Mouse (Mus musculus) lung, postnatal 14 days (tissue): ENCODE measurements around the gene Scgn.

Source experiments
- DNase-seq: peaks from one replicate; pipeline ENCODE4 v3.0.0; 2021

Gene Scgn

GRCm38 (mm10) chr13:23990928-23991327 lies at the start of gene Scgn:
Gene Scgn (minus strand): TSS chr13:23991214.
- peak; percentile 70 for DNase-seq

DNA sequence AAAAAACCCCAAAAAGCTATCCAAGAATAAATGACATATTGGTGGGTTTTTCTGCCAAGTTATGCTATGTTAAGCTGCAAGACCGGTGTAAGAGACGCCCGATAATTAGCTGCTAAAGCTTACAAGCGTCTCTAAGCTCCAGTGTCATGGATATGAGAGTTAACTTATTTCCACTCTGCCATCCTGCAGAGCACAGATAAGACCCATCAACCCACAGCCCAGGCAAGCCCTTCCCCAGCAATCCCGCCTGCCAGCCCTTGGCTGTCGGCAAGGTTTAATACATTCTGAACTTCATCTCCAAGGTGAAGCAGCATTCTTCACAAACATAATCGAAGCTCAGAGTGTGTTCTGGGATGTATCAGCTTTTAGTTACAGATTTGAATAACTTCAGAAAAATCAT lies 49.2 kb upstream of the Scgn start:
- DNase-seq, result no peak

DNA sequence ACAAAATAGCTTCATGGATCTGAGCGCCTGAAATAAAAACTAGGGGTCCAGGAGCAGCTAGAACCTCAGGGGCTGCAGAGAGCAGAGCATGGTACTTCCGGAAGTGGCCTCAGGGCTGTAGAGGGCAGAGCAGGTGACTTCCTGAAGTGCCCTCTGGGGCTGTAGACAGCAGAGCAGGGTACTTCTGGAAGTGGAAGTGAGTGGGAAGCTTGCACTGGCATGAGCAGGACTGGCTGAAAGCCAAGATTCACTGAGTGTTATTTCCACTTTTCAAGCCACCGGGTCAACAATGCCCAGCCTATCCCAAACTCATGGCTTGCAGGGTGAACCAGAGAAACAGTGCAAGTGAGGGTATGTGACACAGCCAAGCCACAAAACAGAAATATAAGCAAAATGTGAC lies 46.5 kb upstream of the Scgn start:
- peak; percentile 59 for DNase-seq

DNA sequence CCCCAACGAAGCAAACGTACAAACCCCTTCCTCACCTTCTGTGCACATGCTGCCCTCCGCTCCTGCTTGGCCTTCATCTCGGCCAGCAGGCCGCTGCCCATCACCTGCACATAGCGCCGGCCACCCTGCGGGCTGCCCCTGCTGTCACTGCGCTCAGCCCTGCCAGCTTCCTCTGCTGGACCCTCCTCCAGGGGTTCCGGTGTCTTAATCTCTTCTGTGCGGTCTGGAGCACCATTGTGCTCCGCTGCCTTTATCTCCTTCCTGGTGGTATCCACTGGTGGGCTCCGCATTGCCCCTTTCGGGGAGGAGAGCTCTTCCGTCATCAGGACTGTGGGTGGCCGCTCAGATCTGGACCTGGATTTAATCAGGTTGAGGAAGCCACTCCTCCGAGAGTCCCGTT lies 45.1 kb upstream of the Scgn start:
- DNase-seq, result no peak

- no peak for DNase-seq
Measured at GRCm38 (mm10) chr13:24027191-24028170, 36.5 kb upstream of the Scgn start.

DNA sequence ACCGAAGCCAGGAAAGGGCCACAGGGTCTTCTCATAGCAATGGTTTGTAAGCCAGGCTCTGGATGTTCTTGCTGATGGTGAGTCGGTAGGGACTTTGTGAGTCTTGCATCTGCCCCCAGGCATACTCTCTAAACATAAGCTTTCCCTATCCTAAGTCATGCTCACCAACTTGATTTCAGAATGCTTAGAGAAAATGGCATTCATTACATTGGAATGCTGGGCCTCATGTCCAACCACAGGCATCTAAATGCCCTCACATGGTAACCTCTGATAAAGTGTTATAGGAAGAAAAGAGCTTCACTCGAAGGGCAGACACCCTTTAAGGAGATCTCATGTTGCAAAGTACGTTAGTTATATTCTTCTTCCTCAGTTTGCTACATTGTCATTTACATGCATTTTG lies 27.5 kb upstream of the Scgn start:
- no peak for DNase-seq

DNA sequence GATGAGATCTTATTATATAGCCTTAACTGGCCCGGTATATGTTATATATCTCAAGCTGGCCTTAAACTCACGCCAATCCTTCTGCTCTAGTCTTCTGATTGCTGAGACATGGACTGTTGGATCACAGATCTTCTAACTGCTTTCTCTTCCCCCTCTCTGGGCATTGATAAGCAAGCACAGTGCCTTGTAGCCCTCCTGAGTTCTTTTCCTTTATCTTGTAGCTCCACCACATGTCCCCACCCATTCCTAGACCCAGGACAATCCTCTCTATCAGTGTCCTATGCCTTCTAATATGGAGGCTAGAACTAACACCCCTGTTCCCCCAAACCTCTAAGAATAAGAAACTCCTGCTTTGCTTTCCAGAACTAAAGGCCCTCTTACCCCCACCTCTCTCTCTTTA lies 14.5 kb upstream of the Scgn start:
- DNase-seq, result no peak

- no peak for DNase-seq
Measured at GRCm38 (mm10) chr13:24001797-24002196, 10.8 kb upstream of the Scgn start.

DNA sequence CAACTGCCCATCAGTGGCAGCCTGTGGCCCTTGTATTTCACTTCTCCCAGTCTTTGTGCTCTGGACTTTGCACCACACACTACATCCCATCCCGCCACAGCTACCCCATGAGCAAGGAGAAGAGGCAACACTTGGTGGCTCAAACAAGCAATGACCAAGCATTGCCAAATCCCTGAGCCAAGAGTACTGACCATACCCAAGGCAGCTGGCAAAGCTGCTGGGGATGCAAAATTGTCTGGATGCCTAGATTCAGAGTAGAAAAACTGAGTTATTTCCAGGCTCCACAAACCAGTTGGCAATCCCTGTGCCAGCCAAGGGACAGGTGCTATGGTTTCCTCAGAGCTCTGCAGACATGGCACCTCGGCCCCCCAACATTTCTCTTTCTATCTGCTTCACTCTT lies 10.1 kb upstream of the Scgn start:
- DNase-seq, result no peak

DNA sequence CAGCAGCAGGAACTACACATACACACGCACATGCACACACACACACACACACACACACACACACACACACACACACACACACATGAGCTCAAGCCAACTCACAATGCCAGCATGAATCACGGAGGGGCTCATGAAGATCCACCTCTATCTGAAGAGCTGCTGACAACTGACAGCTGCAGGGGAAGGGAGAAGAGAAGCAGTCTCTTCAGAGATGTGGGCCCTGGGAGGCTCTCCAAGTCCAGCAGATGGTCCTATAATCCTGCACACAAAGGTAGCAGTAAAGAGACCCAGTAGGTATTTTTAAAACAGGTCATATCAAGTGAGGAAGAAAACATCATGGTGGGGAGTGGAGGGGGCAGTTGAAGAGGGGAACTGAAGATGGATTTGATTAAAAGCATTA lies 7.8 kb upstream of the Scgn start:
- no peak for DNase-seq

- no peak for DNase-seq
Measured at GRCm38 (mm10) chr13:23994756-23995155, 3.7 kb upstream of the Scgn start.

DNA sequence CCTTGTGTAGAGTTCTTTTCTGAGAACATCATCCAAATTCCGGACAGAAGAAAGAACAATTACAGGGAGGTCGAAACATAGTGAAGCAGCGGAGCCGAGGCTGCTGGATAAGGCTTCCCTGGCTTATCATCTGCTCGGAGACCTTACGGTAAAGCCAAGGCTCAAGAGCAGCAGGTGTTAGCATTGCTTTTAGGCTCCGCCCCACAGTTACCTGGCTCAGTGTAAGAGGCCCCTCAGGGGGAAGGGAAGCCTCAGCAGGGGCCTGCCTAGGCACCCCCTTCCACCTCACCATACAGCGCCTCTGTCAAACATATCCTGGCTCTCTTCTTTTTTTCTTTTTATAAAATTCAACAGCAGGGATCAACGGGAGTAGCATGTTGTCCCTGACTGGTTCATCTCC lies 3.0 kb upstream of the Scgn start:
- DNase-seq, result no peak

DNA sequence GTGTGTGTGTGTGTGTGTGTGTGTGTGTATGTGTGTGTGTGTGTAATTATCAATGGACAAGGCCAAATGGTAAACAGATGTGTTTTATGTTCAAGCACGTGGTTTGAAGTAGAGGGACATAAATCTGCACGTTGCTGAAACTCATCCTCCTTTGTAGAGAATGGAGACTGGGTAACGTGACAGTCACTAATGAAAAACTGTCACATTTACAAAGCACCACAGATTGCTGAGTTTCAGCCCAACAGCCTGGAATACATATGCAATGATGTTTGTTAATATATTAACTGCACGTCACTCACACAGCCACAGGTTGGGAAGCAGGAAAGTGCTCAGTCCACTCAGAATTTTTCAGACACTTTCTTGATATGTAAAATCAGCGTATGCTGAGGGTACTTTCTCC lies 563 bp downstream of the Scgn start:
- no peak for DNase-seq

- DNase-seq, result no peak
Measured at GRCm38 (mm10) chr13:23985130-23985529, 5.9 kb downstream of the Scgn start.

DNA sequence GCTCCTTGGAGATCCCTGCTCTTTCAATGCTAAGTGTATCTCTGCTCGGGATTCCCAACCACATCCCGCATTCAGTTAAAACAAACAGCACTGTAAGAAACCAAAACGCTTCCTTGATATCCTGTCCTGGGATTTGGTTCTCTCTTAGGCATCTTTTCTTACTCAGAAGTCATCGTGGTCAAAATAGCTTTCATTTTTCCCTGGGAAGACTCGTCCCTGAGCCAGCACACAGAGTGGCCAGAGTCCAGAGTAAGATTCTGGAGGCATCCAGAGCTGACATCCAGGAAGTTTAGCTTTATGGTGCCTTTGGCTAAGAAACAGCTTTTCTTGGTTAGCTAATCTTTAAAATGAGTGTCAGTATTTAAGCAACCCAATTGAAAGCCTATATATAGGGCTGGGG lies 18.7 kb downstream of the Scgn start:
- DNase-seq, result no peak

DNA sequence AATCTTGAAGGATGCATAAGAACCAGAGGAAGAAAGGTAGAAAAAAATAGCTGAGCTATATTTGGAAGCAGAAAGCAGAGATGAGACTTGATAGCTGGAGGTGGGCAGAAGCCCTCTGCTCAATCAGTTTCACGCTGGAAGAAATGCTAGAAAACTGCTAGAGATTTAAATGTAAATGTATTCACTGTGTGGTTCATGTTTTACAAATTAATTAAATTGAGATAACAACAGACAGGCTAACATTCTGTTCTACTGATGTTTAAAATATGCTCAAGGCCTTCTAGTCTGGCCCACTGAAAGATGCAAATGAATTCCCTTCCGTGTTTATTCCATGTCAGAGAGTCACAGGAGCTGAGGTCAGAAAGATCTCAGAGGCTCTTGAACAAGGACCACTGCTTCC lies 19.1 kb downstream of the Scgn start:
- no peak for DNase-seq

DNA sequence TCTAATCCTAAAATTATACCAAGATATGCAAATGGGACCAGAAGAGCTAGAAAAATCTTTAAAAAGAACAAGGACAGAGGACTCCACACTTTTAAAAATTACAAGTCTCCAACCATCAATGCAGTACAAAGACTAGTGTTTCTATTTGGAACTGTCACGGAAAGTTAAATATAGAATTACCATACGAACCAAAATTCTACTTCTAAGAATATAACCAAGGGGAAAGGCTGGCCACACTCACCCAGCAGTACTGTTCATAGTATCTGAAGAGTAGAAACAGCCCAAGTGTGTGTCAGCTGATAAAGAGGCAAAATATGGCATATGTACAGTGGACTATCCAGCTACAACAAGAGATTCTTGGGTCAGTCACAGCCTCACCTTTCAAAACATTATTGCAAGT lies 26.1 kb downstream of the Scgn start:
- DNase-seq, result no peak

- no peak for DNase-seq
Measured at GRCm38 (mm10) chr13:23959776-23960175, 31.2 kb downstream of the Scgn start.

GRCm38 (mm10) chr13:23950928-23951327 lies 40.1 kb downstream of the Scgn start:
- DNase-seq, result peak; percentile 31

DNA sequence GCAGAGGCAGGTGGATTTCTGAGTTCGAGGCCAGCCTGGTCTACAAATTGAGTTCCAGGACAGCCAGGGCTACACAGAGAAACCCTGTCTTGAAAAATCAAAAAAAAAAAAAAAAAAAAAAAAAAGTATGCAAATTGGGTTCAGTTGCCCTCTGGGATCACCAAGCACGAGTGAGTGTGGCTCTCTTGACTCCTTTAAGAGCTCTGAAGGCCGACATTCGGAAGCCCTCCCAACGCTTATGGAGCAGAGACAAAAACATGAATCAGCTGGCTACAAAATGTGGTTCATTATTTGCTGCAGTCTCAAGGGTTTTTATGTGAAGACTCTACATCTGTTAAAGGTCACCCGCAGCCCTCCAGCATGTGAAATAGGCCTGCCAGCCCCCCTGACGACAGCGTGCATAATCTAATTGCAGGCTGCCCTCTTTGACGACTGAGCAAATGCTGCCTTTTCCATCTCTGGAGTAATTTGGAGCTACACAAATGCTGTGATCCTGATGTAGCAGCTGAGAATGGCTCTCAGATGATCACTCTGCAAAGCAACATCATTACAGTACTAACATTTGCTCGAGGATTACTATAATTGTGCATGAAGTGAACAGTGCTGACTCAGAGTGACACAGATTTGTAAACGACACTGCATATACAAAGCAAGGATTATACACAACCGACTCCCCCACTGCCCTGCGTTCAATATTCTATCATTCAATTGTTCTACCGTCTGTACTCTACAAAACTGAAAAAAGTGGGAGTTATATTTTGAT lies 41.3 kb downstream of the Scgn start:
- DNase-seq, result no peak

GRCm38 (mm10) chr13:23946254-23946653 lies 44.8 kb downstream of the Scgn start:
- no peak for DNase-seq

DNA sequence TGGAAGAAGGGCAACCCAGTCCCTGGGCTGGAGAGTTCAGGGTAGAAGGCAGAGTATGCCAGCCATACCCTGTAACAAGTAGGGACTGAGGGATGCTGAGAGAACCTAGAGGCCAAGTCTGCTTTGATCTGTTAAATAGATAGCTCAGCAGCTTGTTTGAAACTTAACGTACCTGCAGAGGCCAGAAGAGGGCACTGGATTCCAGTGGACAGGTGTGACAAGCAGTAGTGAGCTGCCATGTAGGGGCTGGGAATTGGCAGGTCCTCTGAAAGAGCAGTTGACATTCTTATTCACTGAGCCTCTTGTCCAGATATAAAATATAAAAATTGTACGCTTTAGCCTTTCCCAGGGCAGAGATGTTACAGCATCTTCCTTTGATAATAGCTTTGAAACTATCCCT lies 48.2 kb downstream of the Scgn start:
- no peak for DNase-seq

DNA sequence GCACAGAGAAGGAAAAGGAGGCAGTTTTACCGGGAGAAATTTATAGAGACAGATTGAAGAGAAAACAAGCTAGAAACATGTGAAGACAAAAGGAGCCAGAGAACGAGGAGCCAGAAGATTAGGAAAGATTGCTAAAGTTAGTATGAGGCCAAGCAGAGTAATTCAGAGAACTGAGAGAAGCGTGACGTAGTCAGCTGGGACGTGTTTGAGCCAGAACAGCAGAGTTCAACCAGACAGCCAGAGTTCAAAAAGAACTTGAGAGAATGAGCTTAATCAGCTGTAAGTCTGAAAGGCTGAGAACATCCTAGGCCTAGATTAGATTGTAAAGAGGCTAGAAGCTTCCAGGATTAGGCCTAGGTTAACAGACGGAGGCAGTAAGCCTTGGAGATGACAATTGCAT lies 50.7 kb downstream of the Scgn start:
- DNase-seq, result no peak

GRCm38 (mm10) chr13:23938699-23939098 lies 52.3 kb downstream of the Scgn start:
- no peak for DNase-seq
